Mouse (Mus musculus) hindbrain, embryonic 16.5 days (tissue): Measurements from ENCODE around the gene Rps28. TPM values are rescaled to one million over a fixed set of nuclear protein-coding genes. Genes with fewer than 3 reads are reported as not detected.

Source experiments
- ATAC-seq: fragments of 200-750 bp; cut with Nextera tagmentation; 2 replicates; pipeline ENCODE4 v1.8.0; 2017; ENCODE audit warnings: moderate TSS enrichment, moderate library complexity
- H3K27ac ChIP-seq: fragments of 300-500 bp; sonication (generic); 2 replicates; pipeline ENCODE4 v1.5.1; 2014; ENCODE audit warnings: low read depth, mild to moderate bottlenecking, control low read depth, low read length, moderate library complexity
- H3K27me3 ChIP-seq: fragments of 300-500 bp; sonication (generic); replicated peaks from 2 replicates; pipeline ENCODE4 v1.6.1; 2014; ENCODE audit warnings: low read length; ENCODE audit not compliant: control insufficient read depth, insufficient read depth
- H3K36me3 ChIP-seq: fragments of 300-500 bp; sonication (generic); 2 replicates; pipeline ENCODE4 v1.6.1; 2014; ENCODE audit warnings: mild to moderate bottlenecking, low read length, moderate library complexity, mixed read lengths; ENCODE audit not compliant: control insufficient read depth, insufficient read depth
- H3K4me1 ChIP-seq: fragments of 300-500 bp; sonication (generic); 2 replicates; pipeline ENCODE4 v1.6.1; 2014; ENCODE audit warnings: low read depth, low read length; ENCODE audit not compliant: control insufficient read depth, insufficient read depth
- H3K4me2 ChIP-seq: fragments of 300-500 bp; sonication (generic); 2 replicates; pipeline ENCODE4 v1.6.1; 2014; ENCODE audit warnings: mild to moderate bottlenecking, low read length, control low read depth, moderate library complexity
- H3K4me3 ChIP-seq: fragments of 300-500 bp; sonication (generic); 2 replicates; pipeline ENCODE4 v1.5.1; 2014; ENCODE audit warnings: mild to moderate bottlenecking, low read length, control low read depth, moderate library complexity
- H3K9ac ChIP-seq: fragments of 300-500 bp; sonication (generic); 2 replicates; pipeline ENCODE4 v1.6.1; 2014; ENCODE audit warnings: low read depth, mild to moderate bottlenecking, control low read depth, low read length, moderate library complexity
- H3K9me3 ChIP-seq: fragments of 300-500 bp; sonication (generic); 2 replicates; pipeline ENCODE4 v1.6.1; 2014; ENCODE audit warnings: mild to moderate bottlenecking, low read length, moderate library complexity; ENCODE audit not compliant: control insufficient read depth
- WGBS: fragments of 180-500 bp; shearing (Covaris S2); extraction: QIAGEN DNeasy Blood & Tissue Kit; methylation state at CpG from one replicate; pipeline ENCODE4 v1.1.7; 2014; 5-methylcytosine and 5-hydroxymethylcytosine counted together
- polyA plus RNA-seq: library from polyadenylated mRNA; unstranded; fragments of >200 nt; fragmentation: Nextera tagmentation; extraction: Ambion mirVana; gene quantifications from 2 replicates; pipeline ENCODE4 v1.2.1, GENCODE M21; 2015

The Rps28 gene
- polyA plus RNA-seq, 1 experiment from 2014 or later = 392 TPM

DNA sequence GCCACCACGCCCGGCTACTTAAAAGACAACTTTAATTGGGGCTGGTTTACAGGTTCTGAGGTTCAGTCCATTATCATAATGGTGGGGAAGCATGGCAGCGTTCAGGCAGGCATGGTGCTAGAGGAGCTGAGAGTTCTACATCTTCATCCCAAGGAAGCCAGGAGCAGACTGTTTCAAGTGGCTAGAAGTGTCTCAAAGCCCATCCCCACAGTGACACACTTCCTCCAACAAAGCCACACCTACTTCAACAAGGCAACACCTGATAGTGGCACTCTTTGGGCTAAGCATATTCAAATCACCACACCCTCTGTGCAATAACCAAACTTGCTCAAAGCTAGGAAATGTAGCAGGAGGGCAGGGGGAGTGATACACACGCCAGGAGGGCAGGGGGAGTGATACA, 20.2 kb downstream of the Rps28 start:
- Histone ChIP-seq H3K36me3 (no peaks in the 10 kb centered on the region), H3K4me3 (no peak overlapping the region), H3K9ac (no peak overlapping the region), H3K27ac (no peak overlapping the region), H3K27me3 (no peaks in the 10 kb centered on the region; the same call in 1 of the 2 replicates), H3K9me3 (no peaks in the 10 kb centered on the region), H3K4me2 (no peak overlapping the region), H3K4me1 (no peaks in the 10 kb centered on the region)
- 61% methylated on average over 4 of the region's 4 CpGs for WGBS
- ATAC-seq = no peak

DNA sequence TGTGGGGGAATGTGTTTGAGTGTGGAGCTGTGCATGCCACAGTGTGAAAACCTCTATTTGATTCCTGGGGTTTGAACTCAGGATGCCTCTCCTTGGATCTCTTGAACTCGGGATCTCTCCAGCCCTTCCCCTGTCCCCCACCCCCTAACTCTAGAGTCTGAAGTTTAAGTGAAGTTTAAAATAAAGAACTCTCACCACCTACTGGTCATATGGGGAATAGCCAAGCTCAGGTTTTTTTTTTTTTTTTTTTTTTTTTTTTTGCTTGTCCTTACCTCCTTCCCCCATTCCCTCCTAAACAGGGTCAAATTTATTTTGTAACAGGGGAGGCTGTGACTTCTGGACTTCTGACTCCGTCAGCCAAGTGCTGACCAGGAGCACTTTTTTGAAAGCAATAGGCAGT, 22.1 kb downstream of the Rps28 start:
- ATAC-seq = no peak
- WGBS = 6% methylated on average over 2 of the region's 2 CpGs

DNA sequence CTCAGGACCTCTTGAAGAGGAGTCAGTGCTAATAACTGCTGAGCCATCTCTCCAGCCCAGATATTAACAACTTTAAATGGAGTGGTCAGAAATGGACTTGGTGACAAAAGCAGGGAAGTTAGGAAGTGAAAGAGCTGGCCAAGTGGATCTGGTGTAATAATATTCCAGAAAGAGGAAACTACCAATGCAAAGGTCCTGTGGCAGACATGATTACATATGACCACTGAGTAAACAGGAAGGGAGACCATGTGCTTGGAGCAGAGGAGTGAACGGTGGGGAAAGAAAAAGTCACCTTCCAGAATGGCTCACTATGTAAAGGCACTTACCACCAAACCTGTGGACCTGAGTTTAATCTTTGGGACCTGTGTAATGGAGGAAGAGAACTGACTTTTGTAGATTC, 25.1 kb downstream of the Rps28 start:
- ATAC-seq = no peak
- Histone ChIP-seq H3K4me3 (no peak overlapping the region), H3K9me3 (no peaks in the 10 kb centered on the region), H3K4me2 (no peak overlapping the region), H3K27ac (no peak overlapping the region), H3K9ac (no peak overlapping the region), H3K27me3 (no peaks in the 10 kb centered on the region), H3K36me3 (no peaks in the 10 kb centered on the region), H3K4me1 (no peaks in the 10 kb centered on the region)
- 81% methylated on average over 1 of the region's 1 CpGs for WGBS

More for the DNA sequence above, 22.1 kb downstream of the Rps28 start:
- H3K4me3 ChIP-seq = no peak overlapping the region
- H3K9ac ChIP-seq = no peak overlapping the region
- H3K9me3 ChIP-seq = no peaks in the 10 kb centered on the region
- no peaks in the 10 kb centered on the region for H3K4me1 ChIP-seq
- no peaks in the 10 kb centered on the region for H3K36me3 ChIP-seq
- no peaks in the 10 kb centered on the region for H3K27me3 ChIP-seq
- H3K27ac ChIP-seq = no peak overlapping the region
- H3K4me2 ChIP-seq = no peak overlapping the region

DNA sequence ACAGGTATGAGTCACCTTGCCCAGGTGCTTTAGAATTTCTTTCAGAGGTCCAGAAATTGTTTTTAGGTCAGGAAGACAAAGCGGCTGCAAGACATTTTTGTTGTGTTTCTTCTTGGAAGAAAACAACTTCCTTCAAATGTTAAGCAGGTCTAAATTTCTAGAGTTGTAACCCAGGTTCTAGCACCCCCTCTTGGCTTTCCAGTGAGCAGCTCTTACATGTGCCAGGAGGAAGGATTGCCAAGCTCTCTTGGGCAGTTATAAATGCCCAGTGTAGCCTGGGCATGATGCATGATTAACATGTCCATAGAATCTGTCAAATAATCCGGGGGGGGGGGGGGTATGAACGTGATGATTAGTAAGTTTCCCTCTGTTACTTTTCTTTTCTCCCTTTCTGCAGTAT, 26.1 kb downstream of the Rps28 start:
- 53% methylated on average over 3 of the region's 3 CpGs for WGBS
- Histone ChIP-seq H3K36me3 (no peaks in the 10 kb centered on the region), H3K27ac (no peak overlapping the region), H3K27me3 (no peaks in the 10 kb centered on the region), H3K4me3 (no peak overlapping the region), H3K4me2 (no peak overlapping the region), H3K4me1 (no peaks in the 10 kb centered on the region), H3K9ac (no peak overlapping the region), H3K9me3 (no peaks in the 10 kb centered on the region)
- ATAC-seq = no peak

DNA sequence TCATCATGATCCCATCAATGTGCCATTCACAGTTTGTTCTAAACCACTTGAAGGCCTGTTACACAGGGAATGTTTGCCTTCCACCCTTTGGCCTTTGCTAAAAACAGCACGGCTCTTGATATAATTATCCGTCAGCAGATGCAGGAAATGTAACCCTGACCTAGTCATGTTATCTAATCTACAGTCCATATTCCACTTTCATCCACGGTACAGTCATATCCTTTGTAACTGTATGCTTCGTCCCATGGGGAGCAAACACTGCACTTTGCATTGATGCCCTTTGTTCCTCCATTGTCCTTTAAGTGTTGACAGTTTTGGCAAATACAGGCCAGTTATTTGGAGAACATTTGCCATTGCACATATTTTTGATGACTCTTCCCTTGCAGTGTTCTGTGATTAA, 35.6 kb downstream of the Rps28 start:
- WGBS = 82% methylated on average over 4 of the region's 4 CpGs
- no peak overlapping the region for H3K27ac ChIP-seq
- H3K27me3 ChIP-seq = no peaks in the 10 kb centered on the region
- no peak overlapping the region for H3K9ac ChIP-seq
- H3K36me3 ChIP-seq = no peaks in the 10 kb centered on the region
- no peaks in the 10 kb centered on the region for H3K4me1 ChIP-seq
- H3K9me3 ChIP-seq = no peaks in the 10 kb centered on the region
- no peak overlapping the region for H3K4me2 ChIP-seq
- no peak overlapping the region for H3K4me3 ChIP-seq
- ATAC-seq = no peak

DNA sequence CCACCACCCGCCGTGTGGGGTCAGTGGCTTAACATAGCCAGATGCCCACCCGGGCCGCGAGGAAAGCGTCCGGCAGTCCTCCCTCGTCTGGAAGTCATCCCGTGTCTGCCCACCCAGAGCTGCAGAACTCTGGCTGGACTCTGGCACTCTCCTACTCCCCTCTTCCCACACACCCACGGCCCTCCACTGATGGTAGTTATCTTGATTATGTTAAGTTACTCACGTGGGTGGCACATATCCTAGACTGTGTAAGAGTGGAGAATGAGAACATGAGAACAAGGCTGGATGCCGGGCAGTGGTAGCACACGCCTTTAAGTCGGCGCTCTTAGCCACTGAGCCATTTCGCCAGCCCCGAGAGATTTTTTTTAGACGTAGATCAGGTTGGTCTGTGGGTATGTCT, 38.0 kb downstream of the Rps28 start:
- H3K27ac ChIP-seq = no peak overlapping the region
- no peak overlapping the region for H3K9ac ChIP-seq
- no peaks in the 10 kb centered on the region for H3K27me3 ChIP-seq
- H3K4me1 ChIP-seq = peaks cover 5% of the 10 kb centered on the region
- H3K4me2 ChIP-seq = no peak overlapping the region
- no peak overlapping the region for H3K4me3 ChIP-seq
- no peaks in the 10 kb centered on the region for H3K9me3 ChIP-seq
- no peak for ATAC-seq
- H3K36me3 ChIP-seq = no peaks in the 10 kb centered on the region
- WGBS = 83% methylated on average over 18 of the region's 18 CpGs

DNA sequence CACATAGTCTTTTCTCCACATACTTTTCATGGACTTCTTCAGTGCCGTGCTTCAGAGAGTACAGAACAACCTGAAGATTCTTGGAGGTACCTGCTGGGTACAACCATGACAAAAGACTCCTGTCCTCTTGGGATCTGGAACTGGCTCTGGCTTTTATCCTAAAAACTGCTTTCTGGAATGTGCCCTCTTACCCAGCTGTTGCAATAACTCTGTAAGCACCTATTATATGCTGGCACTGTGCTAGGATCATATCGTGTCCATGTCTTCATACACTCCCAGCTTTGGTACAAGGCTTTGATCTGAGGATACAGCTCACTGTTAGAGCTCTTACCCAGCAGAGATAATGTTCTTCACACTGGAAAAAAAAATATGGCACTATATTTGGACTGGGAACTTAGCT, 39.4 kb downstream of the Rps28 start:
- Histone ChIP-seq H3K9ac (no peak overlapping the region), H3K27ac (no peak overlapping the region), H3K4me2 (no peak overlapping the region), H3K4me1 (peaks cover 9% of the 10 kb centered on the region), H3K9me3 (no peaks in the 10 kb centered on the region), H3K4me3 (no peak overlapping the region), H3K27me3 (no peaks in the 10 kb centered on the region), H3K36me3 (no peaks in the 10 kb centered on the region)
- 87% methylated on average over 2 of the region's 2 CpGs for WGBS
- ATAC-seq = no peak

DNA sequence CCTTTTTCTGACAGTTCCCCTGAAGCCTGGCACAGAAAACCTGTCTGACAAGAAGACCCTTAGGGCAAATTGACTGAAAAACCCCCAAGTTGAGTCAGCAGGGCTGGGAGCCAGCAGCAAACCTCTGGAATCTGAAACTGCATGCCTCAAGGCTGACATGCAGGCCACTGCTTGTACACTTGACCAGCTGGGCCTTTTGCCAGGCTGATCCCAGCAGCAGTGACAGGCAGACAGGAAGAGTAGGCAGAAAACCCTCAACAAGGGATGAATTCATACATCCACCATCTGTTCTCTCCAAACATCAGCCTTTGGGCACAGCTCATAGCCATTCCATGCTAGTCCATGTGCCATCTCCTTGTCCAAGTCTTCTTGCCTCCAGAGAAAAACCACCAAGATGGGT, 41.0 kb downstream of the Rps28 start:
- Histone ChIP-seq H3K4me2 (no peak overlapping the region), H3K27ac (no peak overlapping the region), H3K4me1 (peaks cover 14% of the 10 kb centered on the region), H3K9ac (no peak overlapping the region), H3K27me3 (no peaks in the 10 kb centered on the region), H3K4me3 (no peak overlapping the region), H3K36me3 (no peaks in the 10 kb centered on the region), H3K9me3 (no peaks in the 10 kb centered on the region)
- no peak for ATAC-seq

DNA sequence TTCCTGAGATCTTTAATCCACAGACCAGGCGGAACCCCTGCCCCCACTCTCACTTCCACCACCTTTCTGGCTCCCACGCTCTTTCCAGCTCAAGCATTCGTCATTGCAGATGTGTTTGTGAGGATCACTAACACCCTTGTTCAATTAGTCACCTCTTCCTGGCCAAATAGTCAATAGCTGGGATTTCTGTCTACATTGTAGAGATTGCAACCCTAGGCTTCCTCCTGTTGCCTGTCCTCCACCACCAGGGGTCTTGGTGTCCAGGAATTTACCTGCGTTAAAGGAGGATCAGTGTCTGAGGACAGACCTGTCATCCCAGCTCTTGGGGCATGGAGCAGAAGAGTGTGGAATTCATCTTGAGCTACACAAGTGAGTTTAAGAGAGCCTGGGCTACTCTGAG, 42.3 kb downstream of the Rps28 start:
- ATAC-seq = no peak
- Histone ChIP-seq H3K9me3 (no peaks in the 10 kb centered on the region), H3K27me3 (no peaks in the 10 kb centered on the region), H3K9ac (peak overlapping the region; percentile 61; the same call in 1 of the 2 replicates), H3K36me3 (no peaks in the 10 kb centered on the region), H3K4me2 (peak overlapping the region; percentile 76), H3K4me3 (peak overlapping the region; percentile 45; the same call in 1 of the 2 replicates), H3K4me1 (peaks cover 16% of the 10 kb centered on the region), H3K27ac (peak overlapping the region; percentile 52; the same call in 1 of the 2 replicates)
- 45% methylated on average over 4 of the region's 4 CpGs for WGBS
